Mouse (Mus musculus) gastrocnemius, adult 8-10 months (tissue): Measurements from ENCODE around the gene Eid1. TPM values are rescaled to one million over a fixed set of nuclear protein-coding genes. Genes with fewer than 3 reads are reported as not detected.

Experiments used
- DNase-seq, 2 experiments: peaks; one replicate each; pipeline ENCODE4 v3.0.0; 2022; ENCODE audit warnings: low spot score in 2 of 2
- total RNA-seq, 4 experiments: library from RNA; stranded (reverse); gene quantifications; 2 replicates each; pipeline ENCODE4 v1.2.4; 2022

The Eid1 gene
- total RNA-seq, 4 experiments from 2014 or later: 17.1 to 24.7 (median 19.2) TPM

DNA sequence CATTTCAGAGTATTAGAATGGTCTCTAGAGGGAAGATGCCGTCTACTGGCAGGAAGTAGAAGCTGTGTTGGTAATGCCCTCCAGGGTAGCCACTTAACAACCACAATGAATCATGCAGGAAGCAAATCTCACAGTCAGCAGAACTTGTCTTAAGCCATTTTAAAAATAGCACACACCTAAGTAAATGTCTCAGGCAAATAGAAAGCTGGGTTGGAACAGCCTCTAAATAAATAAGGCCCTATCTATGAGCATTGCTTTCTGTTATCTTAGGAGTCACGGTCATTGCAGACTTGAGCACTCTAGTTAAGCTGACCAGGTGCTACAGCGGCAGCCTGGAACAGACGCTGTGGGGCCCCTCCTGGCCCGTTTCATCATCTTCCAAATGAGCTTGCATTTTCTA lies 5.7 kb upstream of the Eid1 start:
- DNase-seq: no peak

DNA sequence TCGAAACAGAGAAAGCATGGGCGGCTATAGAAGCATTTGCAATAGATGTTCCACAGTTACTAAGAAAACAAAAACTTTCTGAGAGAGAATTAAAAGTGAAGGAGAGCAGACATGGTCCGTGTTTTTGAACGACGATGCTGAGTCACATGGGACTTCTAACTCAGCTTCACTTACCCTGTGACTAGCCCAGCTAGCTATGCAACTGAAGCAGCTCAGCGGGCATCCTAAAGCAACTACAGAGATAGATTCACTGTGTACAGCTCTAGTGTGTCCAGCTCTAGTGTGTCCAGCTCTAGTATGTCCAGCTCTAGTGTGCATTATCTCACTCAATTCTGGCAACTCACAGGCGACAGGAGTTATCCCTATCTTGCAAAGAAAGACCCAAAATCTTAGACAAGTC lies 5.2 kb upstream of the Eid1 start:
- DNase-seq: no peak

GRCm38 (mm10) chr2:125670846-125671245 lies 2.0 kb upstream of the Eid1 start:
- DNase-seq: no peak

DNA sequence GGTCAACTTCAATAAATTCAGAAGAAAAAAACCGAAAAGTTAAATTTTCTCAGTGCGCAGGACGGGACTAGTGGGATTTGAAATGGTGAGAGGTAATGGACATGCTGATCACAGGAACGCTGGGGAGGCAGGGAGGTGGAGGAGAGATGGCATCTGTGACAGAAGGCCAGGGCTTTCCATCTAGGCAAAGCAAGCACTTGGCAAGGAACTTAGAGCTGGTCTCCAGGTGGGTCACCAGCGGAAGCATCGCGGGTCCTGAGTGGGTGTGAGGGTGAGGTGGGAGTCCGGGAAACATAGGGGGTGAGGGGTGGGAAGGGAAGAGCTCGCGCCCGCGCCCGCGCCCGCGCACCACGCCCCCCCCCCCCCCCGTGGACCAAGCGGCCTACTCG lies 333 bp upstream of the Eid1 start:
- no peak for DNase-seq

DNA sequence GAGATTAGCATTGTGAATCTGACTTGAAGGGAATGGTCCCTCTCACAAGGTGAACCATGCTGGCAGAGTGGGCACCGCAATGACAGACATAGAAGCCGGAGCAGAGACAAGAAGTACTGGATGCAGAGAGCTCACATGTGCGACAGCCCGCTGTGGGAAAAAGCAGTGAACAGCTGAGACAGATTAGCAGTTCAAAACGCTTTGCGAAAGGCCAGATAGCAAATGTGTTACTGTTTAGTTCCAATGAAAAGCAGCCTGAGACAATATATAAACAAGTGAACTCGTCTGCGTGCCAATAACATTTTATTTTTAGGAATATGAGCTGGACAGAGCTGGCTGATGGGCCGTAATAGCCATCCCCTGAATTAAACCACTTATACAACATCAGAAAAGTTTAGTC lies 8.9 kb downstream of the Eid1 start:
- DNase-seq: no peak

DNA sequence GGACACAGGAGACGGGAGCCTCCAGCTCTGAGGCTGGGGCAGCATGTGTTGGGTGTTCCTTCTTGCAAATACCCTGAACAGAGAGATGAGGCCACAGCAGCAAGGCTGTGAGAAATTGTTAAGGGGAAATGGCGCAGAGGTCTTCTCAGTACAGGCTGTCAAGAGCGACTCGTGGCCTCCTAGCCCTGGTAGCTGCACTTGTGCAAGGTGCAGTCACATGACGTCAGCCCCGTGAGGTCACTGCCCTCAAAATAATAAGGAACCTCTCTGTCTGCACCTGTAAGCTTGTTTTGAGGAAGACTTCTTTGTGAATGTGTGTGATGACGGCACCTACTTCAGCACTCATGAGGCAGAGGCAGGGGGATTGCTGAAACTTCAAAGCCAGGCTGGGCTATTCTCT lies 11.0 kb downstream of the Eid1 start:
- no peak for DNase-seq

DNA sequence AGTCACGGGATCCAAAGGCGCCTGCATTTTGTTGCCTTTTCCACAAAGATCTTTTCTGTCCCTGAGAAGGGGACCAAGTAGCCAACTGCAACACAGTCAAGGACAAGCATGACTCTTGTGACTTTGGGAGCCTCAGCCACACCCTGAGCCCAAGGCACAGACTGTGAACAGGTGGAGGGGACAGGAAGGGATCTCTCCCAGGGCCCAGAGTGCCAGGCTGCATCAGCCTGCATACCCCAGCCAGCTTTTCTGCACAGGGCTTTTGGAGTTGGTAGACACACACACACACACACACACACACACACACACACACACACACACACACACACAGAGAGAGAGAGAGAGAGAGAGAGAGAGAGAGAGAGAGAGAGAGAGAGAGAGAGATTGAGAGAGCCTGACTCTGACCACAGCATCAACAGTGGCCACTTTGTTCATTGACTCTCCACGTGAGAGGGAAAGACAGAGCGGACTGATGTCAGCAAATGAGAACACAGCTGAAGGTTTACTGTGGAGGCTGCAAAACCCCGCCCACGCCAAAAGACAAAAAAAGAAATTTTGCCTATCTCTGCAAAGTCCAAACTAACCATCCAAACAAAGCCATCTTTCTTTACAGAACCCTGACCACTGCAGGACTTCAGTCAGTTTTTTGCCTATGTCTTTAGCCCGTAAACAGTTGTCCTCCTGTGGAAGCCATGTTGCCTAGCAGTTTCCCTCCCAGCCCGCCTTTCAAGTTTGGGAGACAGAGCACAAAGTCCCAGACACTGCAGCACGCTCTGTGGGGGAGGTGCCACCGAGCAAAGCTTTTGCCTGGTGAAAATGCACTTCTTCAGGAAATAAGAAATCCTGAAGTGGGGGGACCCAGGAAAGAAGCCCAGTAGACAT lies 11.9 kb downstream of the Eid1 start:
- DNase-seq: no peak

DNA sequence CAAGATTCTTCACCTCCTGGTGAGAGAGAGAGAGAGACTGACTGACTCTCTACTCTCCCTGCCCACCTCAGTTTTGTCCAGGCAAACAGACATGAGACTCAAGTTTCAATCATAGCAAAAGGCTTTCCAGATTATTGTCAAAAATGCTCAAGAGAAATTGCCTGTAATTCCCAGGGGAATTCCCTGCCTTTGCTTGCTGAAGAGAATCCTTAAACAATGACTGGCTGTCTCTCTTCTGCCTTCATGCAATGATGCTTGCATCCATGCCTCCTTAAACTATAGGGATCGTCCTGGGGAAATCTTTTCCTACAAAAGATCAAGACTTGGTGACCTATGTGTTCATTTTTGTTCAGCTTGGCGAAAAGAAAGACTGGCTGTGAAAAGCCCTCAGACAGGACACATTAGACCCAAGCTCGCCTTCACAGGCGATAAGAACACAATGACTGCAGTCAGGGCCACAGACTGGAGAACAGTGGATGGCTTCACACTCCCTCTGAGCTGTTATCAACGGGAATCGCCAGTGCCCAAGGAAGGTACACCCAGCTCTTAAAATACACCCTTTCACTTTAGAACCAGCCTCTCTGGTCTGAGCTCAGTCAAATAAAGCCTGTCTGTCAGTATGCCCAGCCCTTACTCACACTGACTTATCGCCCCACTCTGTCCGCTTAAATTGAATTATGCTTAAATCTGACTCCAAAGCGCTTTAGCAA lies 12.7 kb downstream of the Eid1 start:
- DNase-seq: no peak

- DNase-seq: no peak
Observed at GRCm38 (mm10) chr2:125692010-125692409, 19.1 kb downstream of the Eid1 start.

DNA sequence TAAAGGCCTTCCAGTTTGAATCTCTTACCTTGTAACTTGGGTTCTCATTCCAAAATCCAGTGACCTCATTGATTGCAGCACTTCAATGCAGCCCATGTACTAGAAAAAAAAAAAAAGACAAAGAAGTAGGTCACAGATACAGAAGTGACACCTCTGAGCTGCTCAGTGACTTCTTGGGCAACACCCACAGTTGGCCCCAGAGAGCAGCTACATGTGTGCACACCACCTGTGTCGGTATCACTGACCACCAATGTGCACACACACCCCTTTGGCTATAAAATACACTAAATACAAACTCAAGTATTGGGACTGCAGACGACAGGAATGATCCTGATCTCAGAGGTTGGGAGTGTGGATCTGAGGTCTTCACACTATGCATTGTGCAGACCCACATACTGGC lies 21.9 kb downstream of the Eid1 start:
- DNase-seq: no peak

DNA sequence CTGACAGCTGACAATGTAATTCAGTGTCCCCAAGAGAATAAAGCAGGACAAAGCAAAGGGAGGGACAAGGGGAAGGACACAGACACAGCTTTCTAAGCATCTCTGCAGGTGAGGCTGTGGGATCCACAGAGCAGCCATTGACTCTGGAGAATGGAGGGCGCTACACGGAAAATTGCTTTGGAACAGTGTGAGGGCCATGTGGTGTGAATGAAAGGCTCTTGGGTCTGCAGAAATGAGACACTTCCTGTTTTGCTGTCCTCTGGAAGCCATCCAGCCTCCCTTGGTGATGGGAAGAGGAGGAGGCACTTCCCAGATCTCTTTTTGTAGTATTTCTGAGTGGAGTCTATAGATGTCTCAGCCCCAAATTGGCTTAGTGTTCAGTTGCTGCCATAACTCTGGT lies 23.3 kb downstream of the Eid1 start:
- DNase-seq: no peak

GRCm38 (mm10) chr2:125701606-125702005 lies 28.7 kb downstream of the Eid1 start:
- DNase-seq: no peak

GRCm38 (mm10) chr2:125702851-125703250 lies 30.0 kb downstream of the Eid1 start:
- DNase-seq: no peak

DNA sequence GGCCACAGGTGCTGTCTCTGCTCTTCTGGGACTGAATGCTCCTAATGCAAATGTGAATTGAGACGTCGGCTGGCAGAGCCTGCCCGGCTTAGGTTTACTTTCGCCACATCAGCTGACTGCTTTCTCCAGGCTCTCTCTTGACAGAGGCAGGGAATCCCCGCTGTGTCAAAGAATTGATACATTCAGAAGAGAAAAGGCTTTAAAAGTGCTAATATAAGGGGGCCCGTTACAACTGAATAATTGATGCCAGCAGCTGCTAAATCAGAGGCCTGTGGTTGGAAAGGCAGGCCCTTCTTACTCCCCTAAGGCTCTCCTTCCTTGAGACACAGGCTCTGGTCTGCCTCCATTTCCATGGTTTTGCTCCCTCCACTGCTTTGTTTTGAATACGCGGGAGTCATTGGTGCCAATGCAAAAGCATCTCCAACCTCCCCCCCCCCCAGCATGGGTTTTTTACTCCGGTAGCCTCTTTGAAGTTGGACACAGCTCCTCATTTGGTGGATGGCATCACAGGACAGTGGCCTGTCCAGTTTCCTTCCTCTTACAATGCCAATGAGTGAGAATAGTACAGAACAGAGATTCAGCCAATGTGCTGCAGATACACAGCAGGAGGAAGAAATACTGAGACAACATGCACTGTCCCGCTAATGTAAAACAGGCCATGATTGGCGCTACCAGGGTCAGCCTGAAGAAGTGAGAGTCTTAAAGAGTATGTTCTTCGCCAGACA lies 32.2 kb downstream of the Eid1 start:
- no peak for DNase-seq

DNA sequence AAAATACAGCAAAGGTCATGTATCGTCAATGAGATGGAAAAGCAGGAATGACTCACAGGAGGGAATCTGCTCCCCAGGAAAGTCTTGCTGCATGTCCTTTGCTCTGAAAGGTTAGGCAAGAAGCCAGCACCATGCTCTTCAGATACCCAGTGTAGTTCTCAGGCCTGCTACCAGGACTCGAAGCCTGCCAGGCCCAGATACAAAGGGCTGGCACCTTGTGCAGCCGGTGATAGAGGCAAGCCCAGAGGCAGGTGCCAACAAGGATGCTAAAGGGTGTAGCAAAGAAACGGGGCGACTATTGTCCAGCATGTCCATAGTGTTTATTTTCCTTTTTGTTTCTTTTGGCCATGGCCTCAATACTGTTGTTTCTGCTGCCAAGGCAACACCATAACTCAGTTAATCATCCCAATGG lies 33.6 kb downstream of the Eid1 start:
- no peak for DNase-seq

GRCm38 (mm10) chr2:125716599-125716998 lies 43.7 kb downstream of the Eid1 start:
- no peak for DNase-seq

GRCm38 (mm10) chr2:125723086-125723407 lies 50.2 kb downstream of the Eid1 start:
- DNase-seq: no peak

DNA sequence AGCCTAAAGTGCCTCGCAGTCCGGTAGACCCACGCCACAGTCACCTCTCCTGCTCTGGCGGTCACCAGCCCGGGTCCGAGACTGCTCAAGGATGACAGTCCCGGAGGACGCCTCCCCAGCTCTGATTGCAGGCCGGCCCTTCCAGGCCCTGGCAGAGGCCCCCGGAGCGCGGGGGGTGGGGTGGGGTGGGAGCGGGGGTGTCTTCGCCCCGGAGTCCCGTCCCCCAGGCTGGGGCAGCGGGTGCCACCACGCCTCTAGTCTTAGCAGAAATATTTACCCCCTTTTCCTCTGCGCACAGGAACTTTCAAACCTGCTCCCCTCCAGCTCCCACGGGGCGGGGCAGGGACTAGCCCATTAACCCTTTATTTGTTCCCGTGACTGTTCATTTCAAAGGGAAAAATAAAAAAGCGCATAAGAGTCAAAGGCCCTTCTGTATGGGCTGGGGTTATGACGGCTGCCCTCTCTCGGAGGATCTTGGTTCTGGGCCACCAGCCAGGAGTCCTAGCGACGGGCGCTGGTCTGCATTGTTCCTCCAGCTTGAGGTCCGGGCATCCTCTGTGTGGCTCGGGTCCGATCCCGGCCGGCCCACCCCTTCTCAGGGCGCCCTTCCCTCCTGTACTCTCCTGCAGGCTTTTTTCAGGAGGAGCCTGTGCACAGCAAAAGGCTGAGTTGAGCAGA lies 50.7 kb downstream of the Eid1 start:
- peak in 1 of 2 experiments; percentile 21 for DNase-seq

GRCm38 (mm10) chr2:125724086-125724430 lies 51.2 kb downstream of the Eid1 start, which contains the start of gene Shc4:
Gene Shc4 (minus strand): TSS chr2:125724148.
- DNase-seq: no peak
